Mouse (Mus musculus) adrenal gland, postnatal 36 days (tissue): Measurements from ENCODE around the gene Nmbr. TPM values are rescaled to one million over a fixed set of nuclear protein-coding genes. Genes with fewer than 3 reads are reported as not detected.

Source experiments
- total RNA-seq, 2 experiments: library from RNA; stranded (reverse); gene quantifications; 2 replicates each; pipeline ENCODE4 v1.2.3; 2021

Nmbr gene
- total RNA-seq, 2 experiments from 2014 or later, result not detected

Other genes starting within 250 kb of the Nmbr start
- 1 to 10 TPM; 1.4 to 1.5 TPM for gene Adgrg6, start 159.9 kb upstream of the Nmbr start, total RNA-seq
- 10 to 100 TPM; 60.8 to 62.5 TPM for gene Vta1, start within 50 bp of the Nmbr start, total RNA-seq
- not detected for gene Gje1, start 12.6 kb downstream of the Nmbr start, total RNA-seq